Mouse (Mus musculus): ENCODE data around the gene Cnn3. TPM values are rescaled to one million over a fixed set of nuclear protein-coding genes. Genes with fewer than 3 reads are reported as not detected.

Gene Cnn3
- polyA plus RNA-seq, 1 experiment from 2014 or later, result 1,127 TPM

DNA sequence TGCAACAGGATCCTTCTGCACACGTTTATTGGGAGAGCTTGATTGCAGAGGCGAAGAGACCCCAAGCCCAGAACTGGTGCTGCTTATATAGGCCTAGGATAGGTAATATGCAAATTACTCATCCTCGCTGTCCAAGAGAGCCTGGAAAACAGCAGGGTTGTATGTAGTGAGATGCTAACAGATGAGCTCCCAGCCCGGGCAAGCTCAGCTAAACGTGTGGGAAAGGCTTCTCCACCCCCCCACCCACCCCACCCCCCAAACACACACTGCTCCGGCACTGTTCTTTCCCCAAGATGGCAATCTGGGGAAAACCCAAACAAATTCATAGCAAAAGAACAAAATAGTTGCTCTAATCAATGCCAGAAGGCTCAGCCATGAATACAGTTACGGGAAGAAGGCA, 29.7 kb upstream of the Cnn3 start:
- H3K9ac ChIP-seq (ENCODE audit: low read depth, low read length), result no peak overlapping the region
- no peaks in the 10 kb centered on the region for H3K4me1 ChIP-seq (replicated peaks; ENCODE audit: control insufficient read depth, insufficient read depth, low read length)
- no peak overlapping the region for H3K27ac ChIP-seq (ENCODE audit: low read depth, low read length)
- WGBS, result 77% methylated on average over 7 of the region's 7 CpGs
- H3K36me3 ChIP-seq (ENCODE audit: control insufficient read depth, insufficient read depth, low read length), result no peaks in the 10 kb centered on the region
- no peak for DNase-seq (ENCODE audit: low spot score)
- no peak overlapping the region for H3K4me2 ChIP-seq (replicated peaks; ENCODE audit: low read depth, low read length)
- H3K4me3 ChIP-seq (ENCODE audit: low read depth, low read length), result no peak overlapping the region
- no peaks in the 10 kb centered on the region for H3K27me3 ChIP-seq (ENCODE audit: control insufficient read depth, insufficient read depth, low read length)
- H3K9me3 ChIP-seq (ENCODE audit: control insufficient read depth, low read length), result no peaks in the 10 kb centered on the region
- ATAC-seq (ENCODE audit: low FRiP score), result no peak

DNA sequence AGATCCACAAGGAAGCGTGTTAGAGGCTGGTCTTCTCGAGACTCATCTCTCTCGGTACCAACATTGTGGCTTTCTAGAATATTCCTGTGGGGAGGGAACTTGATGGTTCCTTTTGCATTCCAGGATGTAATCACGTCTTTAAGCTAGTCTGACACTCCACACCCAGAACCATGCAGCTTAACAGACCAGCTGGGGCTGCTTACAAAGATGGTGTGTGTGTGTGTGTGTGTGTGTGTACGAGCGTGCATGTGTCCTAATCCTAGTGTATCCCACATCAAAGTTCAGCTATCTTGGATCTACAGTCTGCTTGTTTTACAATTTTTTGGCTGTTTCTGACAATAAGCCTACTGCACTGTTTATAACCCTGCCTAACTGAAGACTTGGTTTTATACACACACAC, 29.3 kb upstream of the Cnn3 start:
- WGBS, result 85% methylated on average over 6 of the region's 6 CpGs
- DNase-seq (ENCODE audit: low spot score) (no peak), ATAC-seq (ENCODE audit: low FRiP score) (no peak)
- Histone ChIP-seq H3K4me3 (ENCODE audit: low read depth, low read length) (no peak overlapping the region), H3K4me2 (replicated peaks; ENCODE audit: low read depth, low read length) (no peak overlapping the region), H3K27ac (ENCODE audit: low read depth, low read length) (no peak overlapping the region), H3K36me3 (ENCODE audit: control insufficient read depth, insufficient read depth, low read length) (no peaks in the 10 kb centered on the region), H3K27me3 (ENCODE audit: control insufficient read depth, insufficient read depth, low read length) (no peaks in the 10 kb centered on the region), H3K9ac (ENCODE audit: low read depth, low read length) (no peak overlapping the region), H3K4me1 (replicated peaks; ENCODE audit: control insufficient read depth, insufficient read depth, low read length) (no peaks in the 10 kb centered on the region), H3K9me3 (ENCODE audit: control insufficient read depth, low read length) (no peaks in the 10 kb centered on the region)

DNA sequence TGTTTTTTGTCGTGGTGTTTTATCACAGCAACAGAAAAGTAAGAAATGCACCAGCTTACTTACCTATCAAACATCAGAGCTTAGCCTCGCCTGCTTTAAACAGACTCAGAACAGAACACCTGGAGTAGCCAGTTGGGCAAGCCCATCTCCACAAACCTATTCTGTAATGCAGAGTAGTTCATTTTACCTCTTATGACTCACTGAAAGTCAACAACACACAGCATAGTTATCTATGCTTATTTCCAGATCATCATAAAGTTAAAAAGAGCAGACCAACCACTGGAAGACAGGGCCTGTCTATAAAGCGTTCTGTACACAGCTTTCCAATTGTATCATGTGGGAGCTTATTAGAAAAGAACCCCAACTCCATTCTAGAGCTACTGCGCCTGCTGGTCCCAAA, 24.9 kb upstream of the Cnn3 start:
- H3K9ac ChIP-seq (ENCODE audit: low read depth, low read length), result no peak overlapping the region
- H3K4me1 ChIP-seq (replicated peaks; ENCODE audit: control insufficient read depth, insufficient read depth, low read length), result no peaks in the 10 kb centered on the region
- no peak overlapping the region for H3K27ac ChIP-seq (ENCODE audit: low read depth, low read length)
- 84% methylated on average over 4 of the region's 4 CpGs for WGBS
- DNase-seq (ENCODE audit: low spot score) (no peak), ATAC-seq (ENCODE audit: low FRiP score) (no peak)
- H3K27me3 ChIP-seq (ENCODE audit: control insufficient read depth, insufficient read depth, low read length), result no peaks in the 10 kb centered on the region
- no peak overlapping the region for H3K4me2 ChIP-seq (replicated peaks; ENCODE audit: low read depth, low read length)
- no peaks in the 10 kb centered on the region for H3K9me3 ChIP-seq (ENCODE audit: control insufficient read depth, low read length)
- no peak overlapping the region for H3K4me3 ChIP-seq (ENCODE audit: low read depth, low read length)
- no peaks in the 10 kb centered on the region for H3K36me3 ChIP-seq (ENCODE audit: control insufficient read depth, insufficient read depth, low read length)

DNA sequence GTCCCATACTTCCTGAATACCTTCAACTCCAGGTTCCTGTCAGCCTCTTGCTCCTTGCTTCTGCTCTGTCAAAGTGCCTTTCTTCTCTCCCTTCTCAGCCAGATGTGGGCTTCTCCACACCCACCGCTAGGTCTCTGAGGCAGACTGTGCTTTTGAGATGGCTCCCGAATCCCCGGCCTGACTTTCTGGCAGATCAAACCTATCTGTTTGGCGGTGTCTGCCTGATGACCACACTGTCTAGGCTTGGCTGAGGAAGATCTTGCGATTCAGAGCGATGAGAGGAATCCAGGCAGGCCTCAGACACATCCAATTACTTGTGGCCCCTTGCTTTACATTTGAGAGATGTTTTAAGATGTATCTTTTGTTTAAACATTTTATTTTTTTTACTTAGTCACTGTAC, 24.2 kb upstream of the Cnn3 start:
- DNase-seq (ENCODE audit: low spot score) (no peak), ATAC-seq (ENCODE audit: low FRiP score) (no peak)
- H3K4me3 ChIP-seq (ENCODE audit: low read depth, low read length), result no peak overlapping the region
- no peak overlapping the region for H3K27ac ChIP-seq (ENCODE audit: low read depth, low read length)
- no peaks in the 10 kb centered on the region for H3K27me3 ChIP-seq (ENCODE audit: control insufficient read depth, insufficient read depth, low read length)
- no peak overlapping the region for H3K9ac ChIP-seq (ENCODE audit: low read depth, low read length)
- H3K4me2 ChIP-seq (replicated peaks; ENCODE audit: low read depth, low read length), result no peak overlapping the region
- no peaks in the 10 kb centered on the region for H3K4me1 ChIP-seq (replicated peaks; ENCODE audit: control insufficient read depth, insufficient read depth, low read length)
- no peaks in the 10 kb centered on the region for H3K9me3 ChIP-seq (ENCODE audit: control insufficient read depth, low read length)
- WGBS, result 88% methylated on average over 6 of the region's 6 CpGs
- H3K36me3 ChIP-seq (ENCODE audit: control insufficient read depth, insufficient read depth, low read length), result no peaks in the 10 kb centered on the region

DNA sequence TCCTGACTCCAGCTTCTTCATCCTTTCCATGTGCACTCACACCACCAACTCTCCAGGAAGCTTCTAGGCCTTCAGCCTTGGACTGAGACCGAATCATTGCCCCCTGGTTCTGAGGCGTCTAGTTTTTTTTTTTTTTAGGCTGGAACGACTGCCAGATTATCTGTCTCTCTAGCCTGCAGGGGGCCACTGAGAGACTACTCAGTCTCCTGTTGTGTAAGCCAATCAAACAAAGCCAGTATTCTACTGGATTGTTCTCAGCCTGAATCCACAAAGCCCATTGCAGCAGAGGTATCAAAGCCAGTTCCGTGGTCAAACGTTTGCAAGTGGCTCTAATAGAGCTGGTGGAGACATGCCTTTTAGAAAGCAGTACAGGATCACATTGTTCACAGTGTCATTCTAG, 22.8 kb upstream of the Cnn3 start:
- ATAC-seq (ENCODE audit: low FRiP score) (no peak), DNase-seq (ENCODE audit: low spot score) (no peak)
- Histone ChIP-seq H3K27ac (ENCODE audit: low read depth, low read length) (no peak overlapping the region), H3K9me3 (ENCODE audit: control insufficient read depth, low read length) (no peaks in the 10 kb centered on the region), H3K4me1 (replicated peaks; ENCODE audit: control insufficient read depth, insufficient read depth, low read length) (no peaks in the 10 kb centered on the region), H3K27me3 (ENCODE audit: control insufficient read depth, insufficient read depth, low read length) (no peaks in the 10 kb centered on the region), H3K9ac (ENCODE audit: low read depth, low read length) (no peak overlapping the region), H3K36me3 (ENCODE audit: control insufficient read depth, insufficient read depth, low read length) (no peaks in the 10 kb centered on the region), H3K4me2 (replicated peaks; ENCODE audit: low read depth, low read length) (no peak overlapping the region), H3K4me3 (ENCODE audit: low read depth, low read length) (no peak overlapping the region)
- 40% methylated on average over 5 of the region's 5 CpGs for WGBS

DNA sequence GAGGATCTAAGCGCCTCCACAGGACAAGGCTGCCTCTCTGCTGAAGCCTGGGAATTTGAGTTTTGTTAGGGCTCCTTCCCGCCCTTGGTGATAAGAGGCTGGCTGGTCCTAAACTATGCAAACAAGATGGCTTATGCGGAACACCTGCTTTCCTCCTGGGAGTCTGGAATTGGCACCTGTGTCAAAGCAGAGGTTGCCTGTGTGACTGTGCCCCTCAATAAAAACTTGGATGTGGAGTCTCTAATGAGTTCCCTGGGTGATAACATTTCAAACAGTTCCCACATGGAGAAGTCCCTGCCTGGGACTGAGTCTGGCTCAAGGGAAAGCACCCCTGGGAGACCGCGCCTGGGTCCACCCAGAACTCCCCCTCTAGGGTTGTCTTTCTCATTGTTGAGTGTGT, 21.2 kb upstream of the Cnn3 start:
- no peaks in the 10 kb centered on the region for H3K27me3 ChIP-seq (ENCODE audit: control insufficient read depth, insufficient read depth, low read length)
- no peak overlapping the region for H3K9ac ChIP-seq (ENCODE audit: low read depth, low read length)
- H3K4me3 ChIP-seq (ENCODE audit: low read depth, low read length), result no peak overlapping the region
- no peaks in the 10 kb centered on the region for H3K4me1 ChIP-seq (replicated peaks; ENCODE audit: control insufficient read depth, insufficient read depth, low read length)
- no peaks in the 10 kb centered on the region for H3K9me3 ChIP-seq (ENCODE audit: control insufficient read depth, low read length)
- no peaks in the 10 kb centered on the region for H3K36me3 ChIP-seq (ENCODE audit: control insufficient read depth, insufficient read depth, low read length)
- WGBS, result 89% methylated on average over 5 of the region's 5 CpGs
- H3K4me2 ChIP-seq (replicated peaks; ENCODE audit: low read depth, low read length), result no peak overlapping the region
- DNase-seq (ENCODE audit: low spot score) (no peak), ATAC-seq (ENCODE audit: low FRiP score) (no peak)
- no peak overlapping the region for H3K27ac ChIP-seq (ENCODE audit: low read depth, low read length)

DNA sequence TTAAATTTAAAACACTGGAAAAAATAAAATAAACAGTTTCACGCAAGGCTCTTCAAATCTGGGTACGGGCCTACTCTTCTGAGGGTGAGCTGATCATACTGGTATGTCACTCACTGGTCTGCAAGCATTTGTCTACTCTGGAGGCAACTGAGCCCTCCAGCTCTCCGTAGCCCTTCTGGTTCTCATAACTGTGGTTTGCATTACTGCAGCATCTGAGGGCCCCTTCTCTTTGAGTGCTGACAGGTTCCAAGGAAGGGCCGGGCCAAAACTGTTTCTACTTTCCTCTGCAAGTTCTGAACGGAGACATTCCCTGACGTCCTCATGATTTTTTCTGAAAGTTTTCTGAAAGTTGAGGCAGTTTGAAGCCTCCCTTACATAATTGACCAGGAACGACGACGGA, 18.9 kb upstream of the Cnn3 start:
- no peaks in the 10 kb centered on the region for H3K9me3 ChIP-seq (ENCODE audit: control insufficient read depth, low read length)
- H3K4me3 ChIP-seq (ENCODE audit: low read depth, low read length), result no peak overlapping the region
- no peak overlapping the region for H3K4me2 ChIP-seq (replicated peaks; ENCODE audit: low read depth, low read length)
- H3K36me3 ChIP-seq (ENCODE audit: control insufficient read depth, insufficient read depth, low read length), result no peaks in the 10 kb centered on the region
- H3K4me1 ChIP-seq (replicated peaks; ENCODE audit: control insufficient read depth, insufficient read depth, low read length), result no peaks in the 10 kb centered on the region
- 76% methylated on average over 9 of the region's 9 CpGs for WGBS
- H3K9ac ChIP-seq (ENCODE audit: low read depth, low read length), result no peak overlapping the region
- H3K27me3 ChIP-seq (ENCODE audit: control insufficient read depth, insufficient read depth, low read length), result no peaks in the 10 kb centered on the region
- DNase-seq (ENCODE audit: low spot score), result no peak
- H3K27ac ChIP-seq (ENCODE audit: low read depth, low read length), result no peak overlapping the region
- ATAC-seq (ENCODE audit: low FRiP score), result no peak

DNA sequence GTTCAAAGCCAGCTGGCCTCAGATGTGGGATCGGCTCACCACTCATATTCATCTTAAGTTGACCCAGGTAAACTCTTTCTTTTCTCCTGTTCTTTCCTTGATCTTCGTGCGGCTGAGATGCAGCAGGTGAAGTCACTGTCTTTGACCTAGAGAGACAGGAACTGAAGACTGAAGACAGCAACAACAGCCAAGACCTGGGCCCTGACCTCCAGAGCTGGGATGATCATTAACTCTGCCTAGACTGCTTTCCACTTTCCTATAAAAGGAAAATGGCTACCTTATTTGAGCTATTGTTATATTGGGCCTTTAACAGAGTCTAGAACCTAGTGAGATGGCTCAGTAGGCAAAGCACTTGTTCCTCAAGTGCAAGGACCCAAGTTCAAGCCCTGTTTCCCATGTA, 17.9 kb upstream of the Cnn3 start:
- WGBS, result 89% methylated on average over 3 of the region's 3 CpGs
- Histone ChIP-seq H3K4me2 (replicated peaks; ENCODE audit: low read depth, low read length) (no peak overlapping the region), H3K36me3 (ENCODE audit: control insufficient read depth, insufficient read depth, low read length) (no peaks in the 10 kb centered on the region), H3K9me3 (ENCODE audit: control insufficient read depth, low read length) (no peaks in the 10 kb centered on the region), H3K4me3 (ENCODE audit: low read depth, low read length) (no peak overlapping the region), H3K9ac (ENCODE audit: low read depth, low read length) (no peak overlapping the region), H3K4me1 (replicated peaks; ENCODE audit: control insufficient read depth, insufficient read depth, low read length) (no peaks in the 10 kb centered on the region), H3K27ac (ENCODE audit: low read depth, low read length) (no peak overlapping the region), H3K27me3 (ENCODE audit: control insufficient read depth, insufficient read depth, low read length) (no peaks in the 10 kb centered on the region)
- DNase-seq (ENCODE audit: low spot score) (no peak), ATAC-seq (ENCODE audit: low FRiP score) (no peak)

DNA sequence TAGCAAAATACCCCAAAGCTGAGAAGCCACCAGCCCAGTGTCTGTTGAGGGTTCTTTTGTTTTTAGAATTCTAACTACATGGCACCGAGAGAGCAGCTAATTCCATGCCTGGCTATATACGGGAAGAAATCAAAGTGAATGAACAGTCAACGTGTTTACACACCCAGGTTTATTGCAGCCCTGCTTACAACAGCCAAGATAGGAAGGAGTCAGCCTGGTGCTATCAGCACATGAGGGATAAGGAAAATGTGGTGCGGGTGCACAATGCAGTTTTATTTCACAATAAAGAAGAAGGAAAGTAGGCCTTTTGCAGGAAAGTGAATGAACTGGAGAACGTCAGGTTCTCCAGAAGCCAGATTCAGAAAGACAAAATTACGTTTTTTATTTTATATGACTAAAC, 14.8 kb upstream of the Cnn3 start:
- no peaks in the 10 kb centered on the region for H3K27me3 ChIP-seq (ENCODE audit: control insufficient read depth, insufficient read depth, low read length)
- H3K9me3 ChIP-seq (ENCODE audit: control insufficient read depth, low read length), result no peaks in the 10 kb centered on the region
- no peak overlapping the region for H3K4me2 ChIP-seq (replicated peaks; ENCODE audit: low read depth, low read length)
- H3K27ac ChIP-seq (ENCODE audit: low read depth, low read length), result no peak overlapping the region
- H3K36me3 ChIP-seq (ENCODE audit: control insufficient read depth, insufficient read depth, low read length), result no peaks in the 10 kb centered on the region
- H3K4me1 ChIP-seq (replicated peaks; ENCODE audit: control insufficient read depth, insufficient read depth, low read length), result no peaks in the 10 kb centered on the region
- WGBS, result 87% methylated on average over 6 of the region's 6 CpGs
- ATAC-seq (ENCODE audit: low FRiP score) (no peak), DNase-seq (ENCODE audit: low spot score) (no peak)
- no peak overlapping the region for H3K4me3 ChIP-seq (ENCODE audit: low read depth, low read length)
- H3K9ac ChIP-seq (ENCODE audit: low read depth, low read length), result no peak overlapping the region
